Mouse (Mus musculus) CH12.LX (cell line): Measurements from ENCODE around the gene Olfr71.

ENCODE experiments used
- CTCF ChIP-seq, 2 experiments: IDR thresholded peaks in 1 of 2; conservative IDR thresholded peaks in 1 of 2; 2 replicates each; pipeline ENCODE4 v1.5.1; 2011 to 2012; ENCODE audit warnings: low read depth in 2 of 2, low read length in 2 of 2, improper control_type of control experiment in 1 of 2, inconsistent platforms in 1 of 2, mild to moderate bottlenecking in 1 of 2, moderate library complexity in 1 of 2
- ETS1 ChIP-seq: conservative IDR thresholded peaks from 2 replicates; pipeline ENCODE4 v1.6.1; 2012; ENCODE audit warnings: low read depth, mild to moderate bottlenecking, inconsistent platforms, low read length, improper control_type of control experiment, moderate library complexity
- HCFC1 ChIP-seq: IDR thresholded peaks from 2 replicates; pipeline ENCODE4 v1.6.1; 2012; ENCODE audit warnings: low read depth, mild to moderate bottlenecking, inconsistent platforms, low read length, improper control_type of control experiment
- JUND ChIP-seq: conservative IDR thresholded peaks from 2 replicates; pipeline ENCODE4 v1.6.1; 2011; ENCODE audit warnings: low read depth, low read length, improper control_type of control experiment
- POLR2A ChIP-seq: IDR thresholded peaks from 2 replicates; pipeline ENCODE4 v1.6.1; 2011; ENCODE audit warnings: low read depth, mild to moderate bottlenecking, improper control_type of control experiment, low read length
- RCOR1 ChIP-seq: conservative IDR thresholded peaks from 2 replicates; pipeline ENCODE4 v1.6.1; 2012; ENCODE audit warnings: low read depth, mild to moderate bottlenecking, inconsistent platforms, low read length, improper control_type of control experiment
- ZNF384 ChIP-seq: IDR thresholded peaks from 2 replicates; pipeline ENCODE4 v1.6.1; 2012; ENCODE audit warnings: low read depth, low read length, improper control_type of control experiment, inconsistent platforms

DNA sequence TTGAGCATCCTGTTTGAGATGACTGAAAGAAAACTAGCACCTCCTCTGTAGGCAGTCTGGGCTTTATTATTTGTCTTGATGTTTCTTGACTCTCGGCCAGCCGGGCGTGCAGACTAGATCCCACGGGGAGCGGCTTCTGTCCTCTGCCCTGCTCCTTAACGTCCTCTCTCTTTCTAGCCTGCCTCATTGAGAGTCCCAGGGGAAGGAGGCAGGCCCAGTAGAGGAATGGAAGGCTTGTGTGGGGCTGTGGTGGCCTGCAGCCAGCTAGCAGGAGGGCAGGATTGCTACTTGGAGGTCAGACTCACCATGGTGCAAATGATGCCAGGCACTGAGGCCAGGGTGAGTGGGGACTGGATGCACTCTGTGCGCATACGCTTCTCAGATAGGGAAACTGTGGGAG, 6.2 kb downstream of the Olfr71 start:
- TF ChIP-seq POLR2A (no peak), CTCF (conservative IDR thresholded peaks at IDR 0.05 in 1 of 2, IDR thresholded peaks at IDR 0.05 in 1 of 2; ENCODE audit: low read depth in 2 of 2, low read length in 2 of 2) (no peak), ETS1 (no peak), RCOR1 (no peak), ZNF384 (no peak), JUND (no peak), HCFC1 (no peak)
